In the genomic region with DNA sequence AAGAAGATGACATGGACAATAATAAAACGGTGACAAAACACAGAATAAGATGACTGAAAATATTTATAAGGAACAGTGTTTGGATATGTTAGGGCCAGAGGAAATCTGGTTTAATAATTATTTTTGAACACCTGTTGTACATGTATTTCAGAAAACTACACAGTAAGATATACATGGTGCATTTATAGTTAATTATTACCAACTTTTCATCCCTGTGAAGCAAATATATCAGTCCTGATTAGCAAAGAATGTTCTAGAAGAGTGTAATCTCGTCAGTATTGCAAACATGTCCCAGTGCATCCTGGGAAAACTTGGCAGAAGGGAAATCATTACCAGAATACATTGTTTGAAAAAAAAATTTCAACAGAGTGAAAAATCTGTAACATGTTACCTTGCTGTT, we compare ENCODE assay signal across 19 mouse cellular contexts.
"Had no signal": no experiment of that assay in that cellular context is flagged by ENCODE, and none has a peak within 500 bp of the region (broad histone marks: within the 10 kb centered on the region; RNA-seq: fewer than 3 reads in every experiment).

No protein-coding gene starts in this region.

- H3K4me3 ChIP-seq: midbrain, embryonic 10.5 days; midbrain, embryonic 12.5 days; myocyte; neural tube, embryonic 13.5 days; neural tube, embryonic 15.5 days had no signal

- H3K9me3 ChIP-seq: midbrain, embryonic 10.5 days; midbrain, embryonic 12.5 days; neural tube, embryonic 13.5 days; neural tube, embryonic 15.5 days had no signal

- H3K4me1 ChIP-seq: midbrain, embryonic 10.5 days; midbrain, embryonic 12.5 days; neural tube, embryonic 13.5 days; neural tube, embryonic 15.5 days had no signal

- H3K36me3 ChIP-seq: midbrain, embryonic 10.5 days; midbrain, embryonic 12.5 days; neural tube, embryonic 13.5 days; neural tube, embryonic 15.5 days had no signal

- ATAC-seq: midbrain, embryonic 16.5 days had no signal

- H3K27ac ChIP-seq: liver, embryonic 14.5 days; midbrain, embryonic 10.5 days; midbrain, embryonic 12.5 days; neural tube, embryonic 13.5 days; neural tube, embryonic 15.5 days had no signal

- H3K9ac ChIP-seq: liver, embryonic 14.5 days; lung, embryonic 14.5 days; midbrain, embryonic 12.5 days; neural tube, embryonic 13.5 days; neural tube, embryonic 15.5 days had no signal

- H3K27me3 ChIP-seq: midbrain, embryonic 12.5 days; neural tube, embryonic 13.5 days; neural tube, embryonic 15.5 days had no signal

- H3K4me2 ChIP-seq: lung, embryonic 14.5 days; midbrain, embryonic 12.5 days; neural tube, embryonic 13.5 days; neural tube, embryonic 15.5 days had no signal

- DNase-seq: lung, adult 18-20 months; lung, embryonic 14.5 days; lung, postnatal 10 days; lung, postnatal 4 days; midbrain, embryonic 14.5 days; retina, postnatal 1 day; right cerebral cortex, adult 18-20 months; right cerebral cortex, postnatal 25 days; spleen, adult 18-20 months; thymus, adult 2 months; thymus, postnatal 25 days; thymus, postnatal 4 days had no signal
